Mouse (Mus musculus) megakaryocyte, embryonic 14.5 days (primary cell): ENCODE data around the gene Clpp.

Experiments
- FLI1 ChIP-seq: IDR thresholded peaks from 2 replicates; pipeline ENCODE4 v1.6.1; 2012; ENCODE audit warnings: low read length, inconsistent platforms, mixed read lengths
- GATA1 ChIP-seq: IDR thresholded peaks from 3 replicates; pipeline ENCODE4 v1.6.1; 2012; ENCODE audit warnings: mixed read lengths, low read length, inconsistent platforms, borderline replicate concordance

- TF ChIP-seq GATA1 = no peak
- TF ChIP-seq FLI1 = no peak
Observed at GRCm38 (mm10) chr17:56962642-56963405, 27.3 kb upstream of the Clpp start.
